Mouse (Mus musculus): ENCODE measurements around the gene Olfr980.

- no peak for TF ChIP-seq POLR2A (IDR thresholded peaks at IDR 0.05; ENCODE audit: insufficient read length, low read depth)
- TF ChIP-seq POLR2AphosphoS2 (IDR thresholded peaks at IDR 0.05; ENCODE audit: insufficient read length, low read depth) = no peak
- TF ChIP-seq SRF (IDR thresholded peaks at IDR 0.05; ENCODE audit: control insufficient read depth, insufficient read length, low read depth) = no peak
- TF ChIP-seq MAX (IDR thresholded peaks at IDR 0.05; ENCODE audit: low read depth) = no peak
- TF ChIP-seq USF1 (IDR thresholded peaks at IDR 0.05; ENCODE audit: low read depth) = no peak
- TF ChIP-seq TCF12 (IDR thresholded peaks at IDR 0.05; ENCODE audit: insufficient read depth, poor library complexity, severe bottlenecking) = no peak
- TF ChIP-seq TCF3 (IDR thresholded peaks at IDR 0.05; ENCODE audit: insufficient read length, low read depth) = no peak
- TF ChIP-seq MYOG (IDR thresholded peaks at IDR 0.05; ENCODE audit: control insufficient read depth in 1 of 3, insufficient read depth in 1 of 3, insufficient read length in 2 of 3, low read depth in 2 of 3) = no peak
- TF ChIP-seq E2F4 (IDR thresholded peaks at IDR 0.05; ENCODE audit: insufficient read depth) = no peak
These were observed at the start of gene Olfr980 for GRCm38 (mm10) chr9:40009482-40009881.
